Mouse (Mus musculus) heart, postnatal 0 days (tissue): ENCODE results near the gene Zcchc2.

Experiments used
- CTCF ChIP-seq: IDR thresholded peaks from 2 replicates; pipeline ENCODE4 v1.5.1; 2016; ENCODE audit warnings: antibody characterized with exemption, control low read depth, low read depth
- EP300 ChIP-seq: IDR thresholded peaks from 2 replicates; pipeline ENCODE4 v1.6.1; 2016; ENCODE audit warnings: antibody characterized with exemption, low read depth

- TF ChIP-seq CTCF, result no peak
- no peak for TF ChIP-seq EP300
These were observed 9.6 kb downstream of the Zcchc2 start for GRCm38 (mm10) chr1:105999802-106000201.
